Mouse (Mus musculus) testis, adult 2 months (tissue): ENCODE results near the gene Uqcrh.

Experiments
- CTCF ChIP-seq: fragments of 200-500 bp; IDR thresholded peaks from 2 replicates; pipeline ENCODE4 v1.5.1; 2012; ENCODE audit warnings: low read depth, mild to moderate bottlenecking, inconsistent platforms, low read length, moderate library complexity; ENCODE audit not compliant: control insufficient read depth, insufficient read depth, insufficient replicate concordance
- POLR2A ChIP-seq: fragments of 200-500 bp; IDR thresholded peaks from 2 replicates; pipeline ENCODE4 v1.6.1; 2012; ENCODE audit warnings: low read depth, mild to moderate bottlenecking, inconsistent platforms, low read length, moderate library complexity; ENCODE audit not compliant: control insufficient read depth

DNA sequence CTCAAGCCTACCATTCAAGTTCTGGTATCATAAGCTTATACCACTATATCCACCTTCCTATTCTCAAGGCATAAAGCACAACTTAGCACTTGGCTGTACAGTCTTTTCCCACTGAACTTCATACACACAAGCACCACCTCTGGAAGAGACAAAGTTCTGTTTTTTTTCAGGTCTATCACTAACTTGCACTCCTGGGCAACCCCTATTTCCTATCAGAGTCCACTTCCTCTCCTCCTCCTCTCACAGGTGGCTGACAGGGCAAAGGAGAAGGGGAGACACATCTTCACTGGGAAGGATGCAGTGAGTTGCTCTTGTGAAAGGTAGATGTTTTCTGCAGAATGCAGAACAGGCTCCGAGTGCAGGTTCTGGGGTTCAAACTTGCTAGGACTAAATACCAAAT, 27.2 kb downstream of the Uqcrh start:
- TF ChIP-seq POLR2A (no peak), CTCF (no peak)
